Mouse (Mus musculus) intestine, embryonic 14.5 days (tissue): ENCODE measurements around the gene Otud7b. TPM values are rescaled to one million over a fixed set of nuclear protein-coding genes. Genes with fewer than 3 reads are reported as not detected.

Source experiments
- ATAC-seq: fragments of 200-750 bp; cut with Nextera tagmentation; replicated peaks from 2 replicates; pipeline ENCODE4 v1.8.0; 2017; ENCODE audit warnings: low read depth, moderate number of reproducible peaks, moderate TSS enrichment, moderate library complexity; ENCODE audit not compliant: low FRiP score, low TSS enrichment
- DNase-seq: peaks from one replicate; pipeline ENCODE4 v3.0.0-alpha.2; 2018; ENCODE audit warnings: low spot score
- H3K27ac ChIP-seq: fragments of 300-500 bp; sonication (generic); 2 replicates; pipeline ENCODE4 v1.5.1; 2014; ENCODE audit warnings: low read depth, mild to moderate bottlenecking, control low read depth
- H3K27me3 ChIP-seq: fragments of 300-500 bp; sonication (generic); replicated peaks from 2 replicates; pipeline ENCODE4 v1.6.1; 2014; ENCODE audit warnings: low read length, control low read depth; ENCODE audit not compliant: control insufficient read depth, insufficient read depth
- H3K36me3 ChIP-seq: fragments of 300-500 bp; sonication (generic); 2 replicates; pipeline ENCODE4 v1.6.1; 2014; ENCODE audit warnings: low read length, control low read depth; ENCODE audit not compliant: control insufficient read depth, insufficient read depth
- H3K4me1 ChIP-seq: fragments of 300-500 bp; sonication (generic); replicated peaks from 2 replicates; pipeline ENCODE4 v1.6.1; 2014; ENCODE audit warnings: low read length, control low read depth, mixed read lengths; ENCODE audit not compliant: control insufficient read depth, insufficient read depth
- H3K4me2 ChIP-seq: fragments of 300-500 bp; sonication (generic); 2 replicates; pipeline ENCODE4 v1.6.1; 2014; ENCODE audit warnings: low read length
- H3K4me3 ChIP-seq: fragments of 300-500 bp; sonication (generic); 2 replicates; pipeline ENCODE4 v1.5.1; 2014; ENCODE audit warnings: low read depth, low read length, control low read depth, mixed read lengths
- H3K9ac ChIP-seq: fragments of 300-500 bp; sonication (generic); 2 replicates; pipeline ENCODE4 v1.6.1; 2014; ENCODE audit warnings: mild to moderate bottlenecking, low read length
- H3K9me3 ChIP-seq: fragments of 300-500 bp; sonication (generic); 2 replicates; pipeline ENCODE4 v1.6.1; 2016; ENCODE audit warnings: low read length, control low read depth; ENCODE audit not compliant: control insufficient read depth
- WGBS: fragments of 180-500 bp; shearing (Covaris S2); extraction: QIAGEN DNeasy Blood & Tissue Kit; methylation state at CpG from one replicate; pipeline ENCODE4 v1.1.7; 2014; 5-methylcytosine and 5-hydroxymethylcytosine counted together
- polyA plus RNA-seq: library from polyadenylated mRNA; unstranded; fragments of >200 nt; fragmentation: Nextera tagmentation; extraction: Ambion mirVana; gene quantifications from 2 replicates; pipeline ENCODE4 v1.2.1, GENCODE M21; 2014

Gene Otud7b
- polyA plus RNA-seq, 1 experiment from 2014 or later, result 14.8 TPM

- Histone ChIP-seq H3K9ac (no peak overlapping the region), H3K4me1 (no peaks in the 10 kb centered on the region), H3K9me3 (no peaks in the 10 kb centered on the region), H3K27ac (no peak overlapping the region), H3K27me3 (no peaks in the 10 kb centered on the region), H3K4me3 (no peak overlapping the region), H3K4me2 (no peak overlapping the region), H3K36me3 (no peaks in the 10 kb centered on the region)
- WGBS, result 77% methylated on average over 2 of the region's 2 CpGs
- DNase-seq (no peak), ATAC-seq (no peak)
These were observed 13.2 kb upstream of the Otud7b start for GRCm38 (mm10) chr3:96091146-96091545.

- H3K4me2 ChIP-seq, result no peak overlapping the region
- WGBS, result 61% methylated on average over 6 of the region's 6 CpGs
These were observed 12.4 kb upstream of the Otud7b start for GRCm38 (mm10) chr3:96091966-96092365.

GRCm38 (mm10) chr3:96093509-96093908 lies 10.8 kb upstream of the Otud7b start:
- Histone ChIP-seq H3K27ac (no peak overlapping the region), H3K4me3 (no peak overlapping the region), H3K4me1 (no peaks in the 10 kb centered on the region), H3K9me3 (no peaks in the 10 kb centered on the region), H3K27me3 (no peaks in the 10 kb centered on the region), H3K4me2 (no peak overlapping the region; the same call in 1 of the 2 replicates), H3K9ac (no peak overlapping the region), H3K36me3 (no peaks in the 10 kb centered on the region)
- DNase-seq (peak; percentile 58), ATAC-seq (0 out of 2 replicates have a peak, but pooled peaks have one; percentile 45)
- WGBS, result 64% methylated on average over 13 of the region's 13 CpGs

More at GRCm38 (mm10) chr3:96091966-96092365, 12.4 kb upstream of the Otud7b start:
- H3K9me3 ChIP-seq, result no peaks in the 10 kb centered on the region
- no peaks in the 10 kb centered on the region for H3K27me3 ChIP-seq
- H3K9ac ChIP-seq, result no peak overlapping the region
- H3K4me1 ChIP-seq, result no peaks in the 10 kb centered on the region
- H3K27ac ChIP-seq, result no peak overlapping the region
- no peak for ATAC-seq
- H3K4me3 ChIP-seq, result no peak overlapping the region
- DNase-seq, result no peak
- no peaks in the 10 kb centered on the region for H3K36me3 ChIP-seq

- Histone ChIP-seq H3K27ac (no peak overlapping the region), H3K4me2 (peak overlapping the region; percentile 25), H3K36me3 (no peaks in the 10 kb centered on the region), H3K27me3 (no peaks in the 10 kb centered on the region), H3K9ac (no peak overlapping the region), H3K4me3 (no peak overlapping the region), H3K9me3 (no peaks in the 10 kb centered on the region), H3K4me1 (no peaks in the 10 kb centered on the region)
- ATAC-seq (peak; percentile 89), DNase-seq (no peak)
- 67% methylated on average over 13 of the region's 13 CpGs for WGBS
These were observed 10.1 kb upstream of the Otud7b start for GRCm38 (mm10) chr3:96094203-96094602.

GRCm38 (mm10) chr3:96098168-96098567 lies 6.2 kb upstream of the Otud7b start:
- H3K9ac ChIP-seq, result no peak overlapping the region
- H3K4me3 ChIP-seq, result no peak overlapping the region
- no peak overlapping the region for H3K4me2 ChIP-seq
- no peak for DNase-seq
- H3K4me1 ChIP-seq, result 0 out of 2 replicates have a peak, but pooled peaks cover 6% of the 10 kb centered on the region
- H3K27ac ChIP-seq, result no peak overlapping the region
- H3K9me3 ChIP-seq, result no peaks in the 10 kb centered on the region
- no peaks in the 10 kb centered on the region for H3K36me3 ChIP-seq
- H3K27me3 ChIP-seq, result no peaks in the 10 kb centered on the region
- ATAC-seq, result no peak
- 67% methylated on average over 4 of the region's 4 CpGs for WGBS

- Histone ChIP-seq H3K36me3 (no peaks in the 10 kb centered on the region), H3K27ac (no peak overlapping the region)
- DNase-seq, result no peak
These were observed 5.6 kb upstream of the Otud7b start for GRCm38 (mm10) chr3:96098616-96099267.

GRCm38 (mm10) chr3:96102100-96102872 lies 2.0 kb upstream of the Otud7b start:
- ATAC-seq (no peak), DNase-seq (peak; percentile 68)
- Histone ChIP-seq H3K36me3 (no peaks in the 10 kb centered on the region), H3K9me3 (no peaks in the 10 kb centered on the region), H3K4me1 (peaks cover 26% of the 10 kb centered on the region), H3K9ac (no peak overlapping the region), H3K27ac (no peak overlapping the region), H3K4me3 (peak overlapping the region; percentile 16; the same call in 1 of the 2 replicates), H3K4me2 (peak overlapping the region; percentile 52), H3K27me3 (no peaks in the 10 kb centered on the region)
- WGBS, result 19% methylated on average over 14 of the region's 14 CpGs

More at GRCm38 (mm10) chr3:96098616-96099267, 5.6 kb upstream of the Otud7b start:
- no peak overlapping the region for H3K4me3 ChIP-seq
- no peak for ATAC-seq
- no peaks in the 10 kb centered on the region for H3K27me3 ChIP-seq
- no peaks in the 10 kb centered on the region for H3K9me3 ChIP-seq
- 44% methylated on average over 7 of the region's 7 CpGs for WGBS
- H3K4me2 ChIP-seq, result no peak overlapping the region
- H3K9ac ChIP-seq, result no peak overlapping the region
- H3K4me1 ChIP-seq, result peaks cover 10% of the 10 kb centered on the region

GRCm38 (mm10) chr3:96103901-96104260 lies 446 bp upstream of the Otud7b start:
- no peak for DNase-seq
- H3K9ac ChIP-seq, result peak overlapping the region; percentile 91
- WGBS, result 3% methylated on average over 8 of the region's 8 CpGs

More at GRCm38 (mm10) chr3:96103901-96104260, 446 bp upstream of the Otud7b start:
- Histone ChIP-seq H3K27me3 (no peaks in the 10 kb centered on the region), H3K4me2 (peak overlapping the region; percentile 63), H3K27ac (peak overlapping the region; percentile 91), H3K4me1 (peaks cover 26% of the 10 kb centered on the region), H3K36me3 (0 out of 2 replicates have a peak, but pooled peaks cover under 1% of the 10 kb centered on the region), H3K9me3 (no peaks in the 10 kb centered on the region), H3K4me3 (peak overlapping the region; percentile 86)
- ATAC-seq, result no peak; the same call in 1 of the 2 replicates
